Mouse (Mus musculus) G1E (cell line): Measurements from ENCODE around the gene Vps52.

Source experiments
- CTCF ChIP-seq: IDR thresholded peaks from 2 replicates; pipeline ENCODE4 v1.5.1; 2012; ENCODE audit warnings: low read depth, low read length, inconsistent platforms, mixed read lengths
- GATA1 ChIP-seq: IDR thresholded peaks from 2 replicates; pipeline ENCODE4 v1.6.1; 2012; ENCODE audit warnings: borderline replicate concordance, low read length, inconsistent platforms, mixed read lengths
- GATA2 ChIP-seq: IDR thresholded peaks from 2 replicates; pipeline ENCODE4 v1.6.1; 2012; ENCODE audit warnings: low read depth, low read length, inconsistent platforms, borderline replicate concordance
- POLR2AphosphoS5 ChIP-seq: IDR thresholded peaks from 2 replicates; pipeline ENCODE4 v1.6.1; 2012; ENCODE audit warnings: low read depth, low read length, inconsistent platforms; ENCODE audit not compliant: insufficient replicate concordance
- TAL1 ChIP-seq: conservative IDR thresholded peaks from 2 replicates; pipeline ENCODE4 v1.6.1; 2012; ENCODE audit warnings: low read depth, low read length, inconsistent platforms, mixed read lengths

DNA sequence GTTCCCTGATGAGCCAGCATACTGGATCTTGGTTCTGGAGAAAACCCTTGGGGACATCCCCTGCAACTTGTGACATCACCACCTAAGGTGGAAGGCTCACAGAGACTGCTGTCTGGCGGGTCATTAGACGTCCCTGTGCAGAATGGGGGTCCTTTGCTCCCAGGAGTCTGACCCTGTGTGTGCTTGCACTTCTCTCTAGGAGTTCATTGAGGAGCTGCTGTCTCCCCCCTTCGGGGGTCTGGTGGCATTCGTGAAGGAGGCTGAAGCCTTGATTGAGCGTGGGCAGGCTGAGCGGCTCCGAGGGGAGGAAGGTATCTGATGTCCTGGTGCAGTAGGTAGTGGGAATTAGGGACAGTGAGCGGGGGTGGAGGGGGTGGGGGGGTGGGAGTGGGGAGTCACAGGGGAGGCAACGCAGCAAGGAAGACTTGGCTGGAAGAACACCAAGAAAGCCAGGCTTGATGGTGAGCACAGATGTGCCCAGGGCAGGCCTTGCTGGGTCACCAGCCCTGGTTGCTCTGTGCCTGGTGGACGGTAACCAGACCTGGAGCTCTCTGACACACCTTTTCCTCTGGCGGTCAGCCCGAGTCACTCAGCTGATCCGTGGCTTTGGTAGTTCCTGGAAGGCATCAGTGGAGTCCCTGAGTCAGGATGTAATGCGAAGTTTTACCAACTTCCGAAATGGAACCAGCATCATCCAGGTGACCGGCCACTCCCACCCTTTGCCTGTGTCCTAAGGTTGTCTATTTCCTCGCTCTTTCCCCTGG lies 9.7 kb downstream of the Vps52 start:
- TF ChIP-seq GATA1: no peak
- TF ChIP-seq CTCF: no peak
- no peak for TF ChIP-seq TAL1
- no peak for TF ChIP-seq POLR2AphosphoS5
- no peak for TF ChIP-seq GATA2
